Mouse (Mus musculus): ENCODE measurements around the gene Bcan.

GRCm38 (mm10) chr3:87949955-87950515 is 50.0 kb downstream of the Bcan start:
- TF ChIP-seq FLI1 (IDR thresholded peaks at IDR 0.05; ENCODE audit: low read length) (no peak), GATA1 (IDR thresholded peaks at IDR 0.05; ENCODE audit: borderline replicate concordance, low read length) (no peak)
